Mouse (Mus musculus) CH12.LX (cell line): ENCODE data around the gene Ttll7. TPM values are rescaled to one million over a fixed set of nuclear protein-coding genes. Genes with fewer than 3 reads are reported as not detected.

ENCODE experiments used
- DNase-seq: peaks from one replicate; pipeline ENCODE4 v3.0.0-alpha.2; 2013; ENCODE audit errors: extremely low read depth
- H3K27ac ChIP-seq: 2 replicates; pipeline ENCODE4 v1.5.1; 2012; ENCODE audit warnings: low read depth, mild to moderate bottlenecking, control low read depth, moderate library complexity; ENCODE audit not compliant: insufficient read depth
- H3K27me3 ChIP-seq: replicated peaks from 2 replicates; pipeline ENCODE3; 2012; ENCODE audit warnings: inconsistent platforms
- H3K36me3 ChIP-seq, 2 experiments: replicated peaks in 1 of 2; 2 replicates each; pipeline versions ENCODE3 to v1.6.1; 2012; ENCODE audit warnings: inconsistent platforms in 1 of 2, low read length in 1 of 2, mild to moderate bottlenecking in 1 of 2, mixed read lengths in 1 of 2, moderate library complexity in 1 of 2; ENCODE audit not compliant: control insufficient read depth in 1 of 2, insufficient read depth in 1 of 2
- H3K4me1 ChIP-seq, 2 experiments: 2 replicates each; pipeline ENCODE4 v1.6.1; 2012; ENCODE audit warnings: inconsistent platforms in 1 of 2, moderate library complexity in 1 of 2; ENCODE audit not compliant: insufficient read depth in 2 of 2, control insufficient read depth in 1 of 2
- H3K4me2 ChIP-seq: 2 replicates; pipeline ENCODE4 v1.6.1; 2012; ENCODE audit warnings: low read depth, mild to moderate bottlenecking, control low read depth; ENCODE audit not compliant: poor library complexity, insufficient read depth, severe bottlenecking
- H3K4me3 ChIP-seq, 3 experiments: fragments of 150-350 bp in 1 of 3; sonication (generic) in 1 of 3; replicated peaks in 1 of 3; 2 replicates each; pipeline versions ENCODE3 to v1.5.1; 2011 to 2012; ENCODE audit warnings: low read depth in 2 of 3, low read length in 2 of 3, mild to moderate bottlenecking in 2 of 3, moderate library complexity in 2 of 3, control low read depth in 1 of 3, improper control_type of control experiment in 1 of 3, inconsistent platforms in 1 of 3, mixed read lengths in 1 of 3; ENCODE audit not compliant: poor library complexity in 1 of 3
- H3K79me2 ChIP-seq: replicated peaks from 2 replicates; pipeline ENCODE4 v1.6.1; 2012; ENCODE audit warnings: mild to moderate bottlenecking, moderate library complexity; ENCODE audit not compliant: control insufficient read depth, poor library complexity, insufficient read depth, severe bottlenecking; ENCODE audit errors: extremely low read depth
- H3K9ac ChIP-seq: 2 replicates; pipeline ENCODE4 v1.6.1; 2012; ENCODE audit warnings: low read depth, mild to moderate bottlenecking, control low read depth, moderate library complexity; ENCODE audit not compliant: insufficient read depth
- H3K9me3 ChIP-seq: replicated peaks from 2 replicates; pipeline ENCODE3; 2012; ENCODE audit warnings: low read length, inconsistent platforms, mixed read lengths
- BHLHE40 ChIP-seq: IDR thresholded peaks from 2 replicates; pipeline ENCODE4 v1.6.1; 2011; ENCODE audit warnings: mild to moderate bottlenecking, low read depth, low read length, improper control_type of control experiment
- CHD1 ChIP-seq: IDR thresholded peaks from 2 replicates; pipeline ENCODE4 v1.6.1; 2012; ENCODE audit warnings: low read depth, low read length, improper control_type of control experiment, inconsistent platforms
- CHD2 ChIP-seq: IDR thresholded peaks from 2 replicates; pipeline ENCODE4 v1.6.1; 2011; ENCODE audit warnings: low read length, improper control_type of control experiment
- CTCF ChIP-seq, 2 experiments: IDR thresholded peaks in 1 of 2; conservative IDR thresholded peaks in 1 of 2; 2 replicates each; pipeline ENCODE4 v1.5.1; 2011 to 2012; ENCODE audit warnings: low read depth in 2 of 2, low read length in 2 of 2, improper control_type of control experiment in 1 of 2, inconsistent platforms in 1 of 2, mild to moderate bottlenecking in 1 of 2, moderate library complexity in 1 of 2
- E2F4 ChIP-seq: IDR thresholded peaks from 2 replicates; pipeline ENCODE4 v1.6.1; 2011; ENCODE audit warnings: low read depth, low read length, improper control_type of control experiment; ENCODE audit not compliant: insufficient replicate concordance
- ETS1 ChIP-seq: conservative IDR thresholded peaks from 2 replicates; pipeline ENCODE4 v1.6.1; 2012; ENCODE audit warnings: low read depth, mild to moderate bottlenecking, inconsistent platforms, low read length, improper control_type of control experiment, moderate library complexity
- GABPA ChIP-seq: IDR thresholded peaks from 2 replicates; pipeline ENCODE4 v1.6.1; 2012; ENCODE audit warnings: low read depth, low read length, improper control_type of control experiment, inconsistent platforms; ENCODE audit not compliant: insufficient replicate concordance
- HCFC1 ChIP-seq: IDR thresholded peaks from 2 replicates; pipeline ENCODE4 v1.6.1; 2012; ENCODE audit warnings: low read depth, mild to moderate bottlenecking, inconsistent platforms, low read length, improper control_type of control experiment
- IRF4 ChIP-seq: IDR thresholded peaks from 2 replicates; pipeline ENCODE4 v1.6.1; 2014; ENCODE audit warnings: low read depth, mild to moderate bottlenecking, inconsistent platforms, low read length, improper control_type of control experiment
- JUN ChIP-seq: IDR thresholded peaks from 2 replicates; pipeline ENCODE4 v1.6.1; 2011; ENCODE audit warnings: low read depth, mild to moderate bottlenecking, low read length, improper control_type of control experiment, moderate library complexity; ENCODE audit not compliant: insufficient read depth
- JUND ChIP-seq: conservative IDR thresholded peaks from 2 replicates; pipeline ENCODE4 v1.6.1; 2011; ENCODE audit warnings: low read depth, low read length, improper control_type of control experiment
- MAFK ChIP-seq: IDR thresholded peaks from 2 replicates; pipeline ENCODE4 v1.6.1; 2011; ENCODE audit warnings: low read length, improper control_type of control experiment; ENCODE audit not compliant: insufficient replicate concordance
- MAX ChIP-seq: IDR thresholded peaks from 2 replicates; pipeline ENCODE4 v1.6.1; 2011; ENCODE audit warnings: low read length, improper control_type of control experiment
- MAZ ChIP-seq: IDR thresholded peaks from 2 replicates; pipeline ENCODE4 v1.6.1; 2012; ENCODE audit warnings: low read depth, mild to moderate bottlenecking, inconsistent platforms, low read length, improper control_type of control experiment, moderate library complexity
- MEF2A ChIP-seq: IDR thresholded peaks from 2 replicates; pipeline ENCODE4 v1.6.1; 2014; ENCODE audit warnings: low read depth, mild to moderate bottlenecking, inconsistent platforms, low read length, improper control_type of control experiment, borderline replicate concordance
- MYC ChIP-seq: IDR thresholded peaks from 2 replicates; pipeline ENCODE4 v1.6.1; 2011; ENCODE audit warnings: low read depth, mild to moderate bottlenecking, improper control_type of control experiment, low read length
- NELFE ChIP-seq: IDR thresholded peaks from 2 replicates; pipeline ENCODE4 v1.6.1; 2011; ENCODE audit warnings: low read depth, low read length, improper control_type of control experiment
- POLR2A ChIP-seq: IDR thresholded peaks from 2 replicates; pipeline ENCODE4 v1.6.1; 2011; ENCODE audit warnings: low read depth, mild to moderate bottlenecking, improper control_type of control experiment, low read length
- POLR2AphosphoS2 ChIP-seq: IDR thresholded peaks from 2 replicates; pipeline ENCODE4 v1.6.1; 2011; ENCODE audit warnings: low read depth, low read length, improper control_type of control experiment
- RAD21 ChIP-seq: IDR thresholded peaks from 2 replicates; pipeline ENCODE4 v1.6.1; 2011; ENCODE audit warnings: low read depth, mild to moderate bottlenecking, low read length, improper control_type of control experiment, moderate library complexity
- RCOR1 ChIP-seq: conservative IDR thresholded peaks from 2 replicates; pipeline ENCODE4 v1.6.1; 2012; ENCODE audit warnings: low read depth, mild to moderate bottlenecking, inconsistent platforms, low read length, improper control_type of control experiment
- SIN3A ChIP-seq: IDR thresholded peaks from 2 replicates; pipeline ENCODE4 v1.6.1; 2012; ENCODE audit warnings: low read length, improper control_type of control experiment, inconsistent platforms
- SMC3 ChIP-seq: IDR thresholded peaks from 2 replicates; pipeline ENCODE4 v1.6.1; 2011; ENCODE audit warnings: low read depth, low read length, improper control_type of control experiment
- TBP ChIP-seq: conservative IDR thresholded peaks from 2 replicates; pipeline ENCODE4 v1.6.1; 2011; ENCODE audit warnings: low read depth, low read length, improper control_type of control experiment
- USF1 ChIP-seq: IDR thresholded peaks from 2 replicates; pipeline ENCODE4 v1.6.1; 2014; ENCODE audit warnings: low read depth, mild to moderate bottlenecking, inconsistent platforms, low read length, improper control_type of control experiment
- ZKSCAN1 ChIP-seq: IDR thresholded peaks from 2 replicates; pipeline ENCODE4 v1.6.1; 2012; ENCODE audit warnings: low read depth, inconsistent platforms, low read length, improper control_type of control experiment, borderline replicate concordance
- ZMIZ1 ChIP-seq: IDR thresholded peaks from 2 replicates; pipeline ENCODE4 v1.6.1; 2012; ENCODE audit warnings: low read depth, mild to moderate bottlenecking, inconsistent platforms, low read length, improper control_type of control experiment
- ZNF384 ChIP-seq: IDR thresholded peaks from 2 replicates; pipeline ENCODE4 v1.6.1; 2012; ENCODE audit warnings: low read depth, low read length, improper control_type of control experiment, inconsistent platforms
- dilution Hi-C: fragments of 300-500 bp; cut with MboI; formaldehyde crosslinking; loops from 2 replicates; pipeline ENCODE4 v1.14.3; 2020; ENCODE audit warnings: low sequenced_read_pairs; ENCODE audit not compliant: extremely low pct_unique_long_range_greater_than_20kb, extremely low pct_ligation_motif_present
- in situ Hi-C: fragments of 300-500 bp; cut with MboI; formaldehyde crosslinking; loops from 3 replicates; pipeline ENCODE4 v1.14.3; 2019; ENCODE audit warnings: low sequenced_read_pairs, low pct_ligation_motif_present, low pct_unique_long_range_greater_than_20kb, mixed read lengths
- polyA plus RNA-seq: library from polyadenylated mRNA; unstranded; fragments of >175 nt; gene quantifications from 2 replicates; pipeline ENCODE4 v1.2.1, GENCODE M21; 2012; ENCODE audit warnings: low read depth; ENCODE audit not compliant: insufficient read length
- total RNA-seq, 2 experiments: library from RNA; depleted of rRNA; stranded (reverse); fragments of 300-350 nt in 1 of 2; fragments of >200 nt in 1 of 2; gene quantifications; 2 replicates each; pipeline ENCODE4 v1.2.3; 2012 to 2014

Ttll7 gene
- total and polyA plus RNA-seq, 3 experiments: 1.7 to 3.9 (median 2.0) TPM

- H3K9me3 ChIP-seq: peaks cover 5% of the 10 kb centered on the region
- H3K79me2 ChIP-seq: no peaks in the 10 kb centered on the region
- in situ Hi-C loops: no loop called here
- H3K4me2 ChIP-seq: no peak overlapping the region
- no peak overlapping the region for H3K27ac ChIP-seq
- TF ChIP-seq RCOR1 (no peak), BHLHE40 (no peak), MYC (no peak), RAD21 (no peak), POLR2AphosphoS2 (no peak), IRF4 (no peak), ZKSCAN1 (no peak), USF1 (no peak), MEF2A (no peak), MAFK (no peak), E2F4 (no peak), GABPA (no peak), MAZ (no peak)
- no peak overlapping the region for H3K4me3 ChIP-seq
- H3K9ac ChIP-seq: no peak overlapping the region
- H3K4me1 ChIP-seq: peaks cover 0 to 6% of the 10 kb centered on the region in 2 experiments; a peak in 2 of 4 replicates
- DNase-seq: no peak
- no peaks in the 10 kb centered on the region for H3K36me3 ChIP-seq
- dilution Hi-C loops: no loop called here
- H3K27me3 ChIP-seq: no peaks in the 10 kb centered on the region
Measured at GRCm38 (mm10) chr3:146893931-146894330, 41.8 kb downstream of the Ttll7 start.

- no peaks in the 10 kb centered on the region for H3K79me2 ChIP-seq
- in situ Hi-C loops (no loop called here), dilution Hi-C loops (no loop called here)
- H3K27ac ChIP-seq: no peak overlapping the region
- H3K27me3 ChIP-seq: no peaks in the 10 kb centered on the region
- no peak overlapping the region for H3K4me2 ChIP-seq
- no peak overlapping the region for H3K4me3 ChIP-seq
- DNase-seq: no peak
- peaks cover 0 to 3% of the 10 kb centered on the region in 2 experiments for H3K36me3 ChIP-seq
- no peak overlapping the region for H3K9ac ChIP-seq
- no peak for TF ChIP-seq NELFE
- no peak for TF ChIP-seq JUND
- no peak for TF ChIP-seq SIN3A
- TF ChIP-seq RAD21: no peak
- no peak for TF ChIP-seq ZKSCAN1
- no peak for TF ChIP-seq ZNF384
- no peak for TF ChIP-seq MAX
- TF ChIP-seq ETS1: no peak
- TF ChIP-seq CTCF (conservative IDR thresholded peaks at IDR 0.05 in 1 of 2, IDR thresholded peaks at IDR 0.05 in 1 of 2; ENCODE audit: low read depth in 2 of 2, low read length in 2 of 2): no peak
- TF ChIP-seq SMC3: no peak
- TF ChIP-seq TBP: no peak
- no peak for TF ChIP-seq BHLHE40
- TF ChIP-seq HCFC1: no peak
- TF ChIP-seq CHD1: no peak
- TF ChIP-seq ZMIZ1: no peak
- no peak for TF ChIP-seq POLR2A
- no peak for TF ChIP-seq JUN
- no peak for TF ChIP-seq CHD2
- TF ChIP-seq MAFK: no peak
- no peak for TF ChIP-seq RCOR1
- H3K4me1 ChIP-seq: peaks cover 0 to 6% of the 10 kb centered on the region in 2 experiments; a peak in 2 of 4 replicates
- H3K9me3 ChIP-seq: peaks cover 5% of the 10 kb centered on the region
Measured at GRCm38 (mm10) chr3:146896581-146896980, 44.4 kb downstream of the Ttll7 start.
